Mouse (Mus musculus): ENCODE results near the gene Gm28778. TPM values are rescaled to one million over a fixed set of nuclear protein-coding genes. Genes with fewer than 3 reads are reported as not detected.
A peak's percentile ranks its signal among the peaks of the same experiment; 100 is the strongest.
"Not testable (repeated sequence)": the region's sequence is repeated elsewhere in the genome, so short reads cannot be mapped to it uniquely, and the experiment has no call there.

The Gm28778 gene
- polyA plus RNA-seq (2015; fragmentation: Nextera tagmentation; extraction: Ambion mirVana) = not detected in 2 replicates

DNA sequence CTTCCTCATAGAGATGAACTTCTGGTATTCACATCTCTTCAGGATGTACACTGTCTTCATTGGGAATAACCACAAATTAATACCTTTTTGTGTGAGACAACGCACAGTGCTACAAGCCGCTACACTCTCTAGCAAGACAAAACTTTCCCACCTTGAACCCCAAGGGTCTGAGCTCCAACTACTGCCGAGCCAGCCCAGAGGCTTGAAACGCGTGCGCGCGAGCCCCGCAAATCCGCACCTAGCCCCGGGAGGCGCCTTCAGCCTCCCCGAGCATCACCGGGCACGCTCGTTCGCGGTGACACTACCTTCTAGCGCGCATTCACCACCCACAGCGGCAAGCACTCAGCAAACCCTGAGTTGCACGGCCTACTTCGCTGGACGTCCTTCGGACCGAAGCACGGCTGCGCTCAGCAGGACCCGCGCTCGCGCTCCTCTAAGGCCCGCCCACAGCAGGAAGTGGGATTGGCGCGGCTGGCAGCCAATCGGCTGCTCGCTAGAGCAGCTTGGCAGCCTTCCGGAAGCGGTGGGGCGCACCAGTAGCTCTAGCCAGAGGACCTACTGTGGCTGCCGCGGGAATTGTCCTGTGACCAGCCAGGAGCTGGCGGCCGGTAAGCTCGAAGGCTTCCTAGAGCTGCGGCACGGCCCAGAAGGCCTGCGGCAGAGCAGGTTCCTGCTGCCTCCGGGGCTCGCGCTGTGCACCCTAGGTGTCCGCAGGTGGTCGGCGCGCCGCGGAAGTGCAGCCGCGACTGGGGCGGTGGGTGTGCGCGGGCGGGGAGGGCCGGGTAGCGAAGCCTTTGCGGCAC is at the start of gene Gm28778, which contains the start of the genes Pms1 and Ormdl1:
Gene Gm28778, plus strand, starts transcription at position 531 of the 803 bp plus-strand sequence.
Gene Pms1, minus strand, starts transcription at position 438 of the 803 bp plus-strand sequence.
Gene Ormdl1, plus strand, starts transcription at position 515 of the 803 bp plus-strand sequence.
- peaks cover 2% of the 10 kb centered on the region; the same call in 1 of the 2 replicates for H3K36me3 ChIP-seq
- peak within 1 kb of the TSS; percentile 66 for H3K4me2 ChIP-seq
- H3K27ac ChIP-seq = peak within 1 kb of the TSS; percentile 89
- H3K4me3 ChIP-seq = peak within 1 kb of the TSS; percentile 77
- H3K4me1 ChIP-seq (replicated peaks) = peaks cover 10% of the 10 kb centered on the region
- H3K27me3 ChIP-seq = no peaks in the 10 kb centered on the region
- H3K9ac ChIP-seq = peak within 1 kb of the TSS; percentile 77
- no peaks in the 10 kb centered on the region for H3K9me3 ChIP-seq
- WGBS = under 1% methylated on average over 65 of the region's 66 CpGs
- peak; percentile 100 for ATAC-seq (ENCODE audit: low FRiP score)

DNA sequence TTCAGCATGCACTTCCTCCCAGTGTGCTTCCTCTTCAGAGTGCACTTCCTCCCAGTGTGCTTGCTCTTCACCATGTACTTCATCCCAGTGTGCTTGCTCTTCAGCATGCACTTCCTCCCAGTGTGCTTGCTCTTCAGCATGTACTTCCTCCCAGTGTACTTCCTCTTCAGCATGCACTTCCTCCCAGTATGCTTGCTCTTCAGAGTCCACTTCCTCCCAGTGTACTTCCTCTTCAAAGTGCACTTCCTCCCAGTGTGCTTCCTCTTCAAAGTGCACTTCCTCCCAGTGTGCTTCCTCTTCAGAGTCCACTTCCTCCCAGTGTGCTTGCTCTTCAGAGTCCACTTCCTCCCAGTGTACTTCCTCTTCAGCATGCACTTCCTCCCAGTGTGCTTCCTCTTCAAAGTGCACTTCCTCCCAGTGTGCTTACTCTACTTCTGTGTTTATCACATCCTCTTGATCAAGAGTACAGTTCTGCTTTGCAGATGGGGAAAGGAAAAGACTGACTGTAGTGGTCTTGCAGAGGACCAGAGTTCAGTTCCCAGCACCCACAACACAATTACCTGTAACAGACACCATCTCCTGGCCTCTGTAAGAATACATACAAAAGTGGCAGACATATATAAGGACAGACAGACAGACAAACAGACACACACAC is 31.8 kb upstream of the Gm28778 start:
- H3K36me3 ChIP-seq = peaks cover 13% of the 10 kb centered on the region; the same call in 1 of the 2 replicates
- not testable (repeated sequence) for H3K4me3 ChIP-seq; H3K4me2 ChIP-seq; H3K27me3 ChIP-seq; H3K9me3 ChIP-seq; H3K9ac ChIP-seq; H3K4me1 ChIP-seq (replicated peaks); ATAC-seq (ENCODE audit: low FRiP score); H3K27ac ChIP-seq

DNA sequence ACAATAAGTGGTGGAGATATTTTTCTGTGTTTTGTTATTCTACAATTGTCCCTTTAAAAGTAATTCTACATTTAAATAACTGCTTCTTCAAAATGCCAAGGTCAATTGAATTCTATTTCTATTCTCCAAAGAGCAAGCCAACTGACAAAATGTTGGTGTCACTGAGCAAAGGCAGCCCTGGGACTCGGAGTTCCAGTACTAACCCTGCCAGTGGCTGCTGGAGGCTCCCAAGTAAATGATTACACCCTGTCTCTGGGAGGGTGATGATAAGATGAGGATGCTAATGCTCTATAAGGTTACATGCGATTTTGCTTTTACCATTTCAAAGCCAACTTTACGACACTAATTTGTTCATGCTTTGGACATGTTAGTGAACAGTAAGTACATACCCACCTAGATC is 27.0 kb upstream of the Gm28778 start:
- H3K9ac ChIP-seq = no peak overlapping the region
- no peak for ATAC-seq (ENCODE audit: low FRiP score)
- peaks cover 4% of the 10 kb centered on the region; the same call in 1 of the 2 replicates for H3K36me3 ChIP-seq
- no peaks in the 10 kb centered on the region for H3K27me3 ChIP-seq
- H3K4me2 ChIP-seq = no peak overlapping the region
- H3K9me3 ChIP-seq = no peaks in the 10 kb centered on the region
- H3K4me3 ChIP-seq = no peak overlapping the region
- H3K4me1 ChIP-seq (replicated peaks) = no peaks in the 10 kb centered on the region
- H3K27ac ChIP-seq = no peak overlapping the region
- 86% methylated on average over 3 of the region's 3 CpGs for WGBS

DNA sequence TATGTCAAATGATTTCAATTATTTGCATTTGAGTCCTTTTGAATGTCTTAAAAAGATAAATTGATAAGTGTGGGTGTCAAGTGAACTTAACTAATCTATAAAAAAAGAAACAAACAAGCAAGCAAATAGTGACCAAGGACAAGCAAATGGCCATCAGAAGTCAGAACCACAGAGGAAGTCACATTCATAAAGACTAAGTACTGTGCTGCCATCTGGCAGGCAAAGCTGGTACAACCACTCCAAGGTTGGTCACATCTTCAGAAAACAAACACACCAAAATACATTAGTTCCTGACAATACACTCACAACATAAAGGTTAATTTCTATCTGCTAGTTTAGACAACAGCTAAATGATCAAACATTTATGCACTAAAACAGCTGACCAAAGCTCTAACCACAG is 24.3 kb upstream of the Gm28778 start:
- Histone ChIP-seq H3K4me2 (no peak overlapping the region), H3K36me3 (no peaks in the 10 kb centered on the region), H3K4me1 (replicated peaks) (no peaks in the 10 kb centered on the region), H3K4me3 (no peak overlapping the region), H3K9me3 (no peaks in the 10 kb centered on the region), H3K27me3 (no peaks in the 10 kb centered on the region), H3K9ac (no peak overlapping the region), H3K27ac (no peak overlapping the region)
- no peak for ATAC-seq (ENCODE audit: low FRiP score)

DNA sequence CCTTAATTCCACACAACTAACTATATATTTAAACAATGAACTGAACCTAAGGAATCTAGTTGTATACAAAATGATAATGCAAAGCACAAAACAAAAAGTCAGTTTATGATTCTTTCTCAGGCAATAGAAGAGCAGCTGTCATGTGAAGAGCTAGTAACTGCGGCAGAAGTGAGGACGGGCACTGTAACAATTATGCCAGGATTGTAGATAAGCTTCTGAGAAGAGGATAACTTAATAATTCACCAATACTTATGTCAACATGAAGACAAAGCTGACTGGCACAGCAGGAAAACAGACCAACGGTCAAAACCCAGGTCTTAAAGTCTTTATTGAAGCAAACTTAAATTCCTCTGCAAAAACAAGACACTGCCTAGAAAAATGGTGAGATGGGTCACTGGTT is 5.7 kb upstream of the Gm28778 start:
- 84% methylated on average over 3 of the region's 3 CpGs for WGBS
- ATAC-seq (ENCODE audit: low FRiP score) = no peak
- Histone ChIP-seq H3K27ac (no peak overlapping the region), H3K9ac (no peak overlapping the region), H3K4me1 (replicated peaks) (no peaks in the 10 kb centered on the region), H3K4me3 (no peak overlapping the region), H3K4me2 (no peak overlapping the region), H3K9me3 (no peaks in the 10 kb centered on the region), H3K36me3 (no peaks in the 10 kb centered on the region; the same call in 1 of the 2 replicates), H3K27me3 (no peaks in the 10 kb centered on the region)

DNA sequence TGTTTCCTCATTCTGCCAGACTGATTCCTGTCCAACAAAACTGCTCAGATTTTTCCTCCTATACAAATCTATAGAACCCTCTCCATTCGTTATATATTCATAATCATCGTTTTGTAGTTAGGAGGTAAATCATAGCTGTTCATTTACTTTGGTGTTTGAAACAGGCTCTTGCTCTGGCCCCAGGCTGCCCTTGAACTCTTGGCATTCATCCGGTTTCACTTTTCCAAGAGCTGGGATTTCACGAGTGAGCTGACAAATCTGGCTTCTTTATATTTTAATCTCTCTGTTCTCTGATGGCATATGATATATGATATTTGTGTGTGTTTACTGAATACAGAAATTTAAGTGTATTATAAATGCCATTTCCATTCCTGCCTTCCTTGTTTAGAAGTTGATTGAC is 3.6 kb downstream of the Gm28778 start:
- Histone ChIP-seq H3K27me3 (no peaks in the 10 kb centered on the region), H3K36me3 (peaks cover 2% of the 10 kb centered on the region; the same call in 1 of the 2 replicates), H3K9me3 (no peaks in the 10 kb centered on the region), H3K27ac (no peak overlapping the region), H3K4me3 (no peak overlapping the region), H3K9ac (no peak overlapping the region), H3K4me1 (replicated peaks) (peaks cover 10% of the 10 kb centered on the region), H3K4me2 (no peak overlapping the region)
- 88% methylated on average over 4 of the region's 4 CpGs for WGBS
- ATAC-seq (ENCODE audit: low FRiP score) = no peak

GRCm38 (mm10) chr1:53312989-53313967 is 16.4 kb downstream of the Gm28778 start, which contains the start of gene Osgepl1:
Gene Osgepl1, plus strand, starts transcription at chr1:53313624.
- 3% methylated on average over 27 of the region's 27 CpGs for WGBS
- Histone ChIP-seq H3K4me2 (peak within 1 kb of the TSS; percentile 65), H3K4me1 (replicated peaks) (peaks cover 8% of the 10 kb centered on the region), H3K27me3 (no peaks in the 10 kb centered on the region), H3K27ac (peak within 1 kb of the TSS; percentile 89), H3K9ac (peak within 1 kb of the TSS; percentile 80), H3K9me3 (no peaks in the 10 kb centered on the region), H3K4me3 (peak within 1 kb of the TSS; percentile 66), H3K36me3 (peaks cover 17% of the 10 kb centered on the region)
- ATAC-seq (ENCODE audit: low FRiP score) = peak; percentile 99

GRCm38 (mm10) chr1:53321662-53322344 is 24.9 kb downstream of the Gm28778 start:
- Histone ChIP-seq H3K9me3 (no peaks in the 10 kb centered on the region), H3K4me3 (no peak overlapping the region), H3K4me1 (replicated peaks) (no peaks in the 10 kb centered on the region), H3K27ac (no peak overlapping the region), H3K27me3 (no peaks in the 10 kb centered on the region), H3K36me3 (peaks cover 39% of the 10 kb centered on the region), H3K4me2 (no peak overlapping the region), H3K9ac (no peak overlapping the region)
- WGBS = 96% methylated on average over 4 of the region's 4 CpGs
- ATAC-seq (ENCODE audit: low FRiP score) = no peak

DNA sequence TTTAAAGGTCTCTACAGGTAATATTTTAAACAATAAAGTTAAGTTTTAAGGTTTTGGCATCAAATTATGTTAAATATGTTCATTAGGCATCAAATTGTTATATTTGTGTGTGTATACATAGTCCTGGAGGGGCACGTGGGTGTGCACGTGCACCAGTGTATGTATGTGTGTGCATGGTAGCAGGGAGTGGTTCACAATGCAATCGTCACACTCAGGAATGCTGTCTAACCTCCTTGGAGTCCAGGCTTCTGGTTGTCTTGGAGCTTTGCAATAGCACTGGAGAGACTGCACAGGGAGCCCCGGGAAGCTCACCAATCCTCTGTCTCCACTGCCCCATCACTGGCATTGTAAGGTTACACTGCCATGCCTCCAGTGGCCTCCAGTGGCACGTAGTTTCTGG is 26.3 kb downstream of the Gm28778 start:
- Histone ChIP-seq H3K27me3 (no peaks in the 10 kb centered on the region), H3K4me3 (no peak overlapping the region), H3K9me3 (no peaks in the 10 kb centered on the region), H3K4me2 (no peak overlapping the region), H3K27ac (no peak overlapping the region), H3K36me3 (peaks cover 33% of the 10 kb centered on the region), H3K4me1 (replicated peaks) (no peaks in the 10 kb centered on the region), H3K9ac (no peak overlapping the region)
- 96% methylated on average over 5 of the region's 5 CpGs for WGBS
- ATAC-seq (ENCODE audit: low FRiP score) = no peak

DNA sequence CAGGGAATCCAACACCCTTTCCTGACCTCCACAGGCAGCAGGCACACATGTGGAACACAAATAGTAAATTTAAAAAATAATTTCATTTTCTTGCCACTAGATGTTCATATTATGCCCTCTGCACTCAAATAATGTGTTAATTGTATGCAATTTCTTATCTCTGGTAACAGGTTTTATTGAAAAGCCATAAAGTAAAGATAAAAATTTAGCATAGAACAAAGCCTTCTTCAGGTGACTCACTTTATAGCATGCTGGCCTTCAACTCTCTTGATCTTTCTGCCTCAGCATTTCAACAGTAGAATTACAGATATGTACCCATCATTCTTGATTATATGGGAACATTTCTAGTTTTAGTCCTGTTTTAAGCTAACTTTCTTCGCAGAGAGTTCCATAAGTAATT is 27.4 kb downstream of the Gm28778 start:
- H3K9ac ChIP-seq = no peak overlapping the region
- 93% methylated on average over 1 of the region's 1 CpGs for WGBS
- no peak overlapping the region for H3K4me2 ChIP-seq
- H3K4me3 ChIP-seq = no peak overlapping the region
- H3K36me3 ChIP-seq = peaks cover 29% of the 10 kb centered on the region
- no peak for ATAC-seq (ENCODE audit: low FRiP score)
- no peaks in the 10 kb centered on the region for H3K9me3 ChIP-seq
- no peak overlapping the region for H3K27ac ChIP-seq
- no peaks in the 10 kb centered on the region for H3K27me3 ChIP-seq
- no peaks in the 10 kb centered on the region for H3K4me1 ChIP-seq (replicated peaks)

DNA sequence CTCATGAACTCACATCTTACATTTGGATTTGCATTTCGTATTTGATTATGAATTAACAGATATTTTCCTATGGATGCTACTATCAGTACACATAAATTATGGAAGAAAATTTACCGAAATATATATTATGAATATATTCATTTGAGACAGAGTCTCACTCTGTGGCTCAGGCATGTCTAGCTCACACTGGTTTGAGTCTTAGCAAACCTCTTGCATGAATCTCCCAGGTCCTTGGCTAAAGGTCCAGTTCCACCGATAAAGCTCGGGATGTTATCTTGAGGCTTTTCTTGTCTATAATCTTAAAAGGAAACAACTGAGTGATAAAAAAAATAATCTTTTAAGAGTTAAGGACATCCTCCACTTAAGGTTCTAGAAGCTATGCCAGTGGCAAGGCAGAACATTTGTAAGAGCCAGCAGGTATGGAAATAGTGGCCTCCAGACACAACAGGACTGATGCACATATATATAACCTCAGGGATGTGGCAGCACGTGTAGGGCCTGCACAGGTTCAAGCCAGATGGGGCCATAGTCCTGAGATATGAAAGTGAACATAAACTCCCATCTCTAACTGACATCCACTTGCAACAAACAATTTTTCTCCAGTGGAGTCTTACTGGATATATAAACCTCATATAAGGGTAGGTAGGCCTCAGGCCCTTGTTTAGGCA is 28.1 kb downstream of the Gm28778 start:
- ATAC-seq (ENCODE audit: low FRiP score) = no peak
- Histone ChIP-seq H3K4me2 (no peak overlapping the region), H3K36me3 (peaks cover 28% of the 10 kb centered on the region), H3K4me3 (no peak overlapping the region), H3K9me3 (no peaks in the 10 kb centered on the region), H3K27ac (no peak overlapping the region), H3K27me3 (no peaks in the 10 kb centered on the region), H3K4me1 (replicated peaks) (no peaks in the 10 kb centered on the region), H3K9ac (no peak overlapping the region)
- 96% methylated on average over 5 of the region's 5 CpGs for WGBS

Measured in hindbrain, embryonic 13.5 days (tissue).